Mouse (Mus musculus) stomach, postnatal 0 days (tissue): ENCODE data around the gene Pwp1. TPM values are rescaled to one million over a fixed set of nuclear protein-coding genes. Genes with fewer than 3 reads are reported as not detected.

Source experiments
- ATAC-seq: fragments of 200-750 bp; cut with Nextera tagmentation; 2 replicates; pipeline ENCODE4 v1.8.0; 2017; ENCODE audit not compliant: low FRiP score, low TSS enrichment
- DNase-seq: peaks from one replicate; pipeline ENCODE4 v3.0.0-alpha.2; 2016; ENCODE audit warnings: low spot score
- H3K27ac ChIP-seq: fragments of 300-500 bp; sonication (generic); replicated peaks from 2 replicates; pipeline ENCODE4 v1.5.1; 2014; ENCODE audit warnings: mild to moderate bottlenecking, control low read depth
- H3K27me3 ChIP-seq: fragments of 300-500 bp; sonication (generic); 2 replicates; pipeline ENCODE4 v1.6.1; 2014; ENCODE audit warnings: low read length; ENCODE audit not compliant: control insufficient read depth, insufficient read depth
- H3K36me3 ChIP-seq: fragments of 300-500 bp; sonication (generic); 2 replicates; pipeline ENCODE4 v1.6.1; 2014; ENCODE audit warnings: low read length, mixed read lengths; ENCODE audit not compliant: control insufficient read depth, insufficient read depth
- H3K4me1 ChIP-seq: fragments of 300-500 bp; sonication (generic); replicated peaks from 2 replicates; pipeline ENCODE4 v1.6.1; 2014; ENCODE audit warnings: antibody characterized with exemption; ENCODE audit not compliant: control insufficient read depth, insufficient read depth
- H3K4me2 ChIP-seq: fragments of 300-500 bp; sonication (generic); replicated peaks from 2 replicates; pipeline ENCODE4 v1.6.1; 2014; ENCODE audit warnings: low read depth, mild to moderate bottlenecking, control low read depth, moderate library complexity
- H3K4me3 ChIP-seq: fragments of 300-500 bp; sonication (generic); 2 replicates; pipeline ENCODE4 v1.5.1; 2014; ENCODE audit warnings: low read depth, low read length, control low read depth
- H3K9ac ChIP-seq: fragments of 300-500 bp; sonication (generic); 2 replicates; pipeline ENCODE4 v1.6.1; 2014; ENCODE audit warnings: mild to moderate bottlenecking, low read length, control low read depth, mixed read lengths
- H3K9me3 ChIP-seq: fragments of 300-500 bp; sonication (generic); 2 replicates; pipeline ENCODE4 v1.6.1; 2016; ENCODE audit warnings: low read length; ENCODE audit not compliant: control insufficient read depth
- CTCF ChIP-seq: IDR thresholded peaks from 2 replicates; pipeline ENCODE4 v1.5.1; 2016; ENCODE audit warnings: antibody characterized with exemption, low read depth, mild to moderate bottlenecking, moderate library complexity
- EP300 ChIP-seq: optimal IDR thresholded peaks from 2 replicates; pipeline ENCODE3; 2016; ENCODE audit warnings: antibody characterized with exemption
- WGBS: fragments of 180-500 bp; shearing (Covaris S2); extraction: QIAGEN DNeasy Blood & Tissue Kit; methylation state at CpG from one replicate; pipeline ENCODE4 v1.1.7; 2014; 5-methylcytosine and 5-hydroxymethylcytosine counted together
- polyA plus RNA-seq: library from polyadenylated mRNA; unstranded; fragments of >200 nt; fragmentation: Nextera tagmentation; extraction: Ambion mirVana; gene quantifications from 2 replicates; pipeline ENCODE4 v1.2.1, GENCODE M21; 2015

Pwp1 gene
- polyA plus RNA-seq, 1 experiment from 2014 or later = 31.9 TPM

DNA sequence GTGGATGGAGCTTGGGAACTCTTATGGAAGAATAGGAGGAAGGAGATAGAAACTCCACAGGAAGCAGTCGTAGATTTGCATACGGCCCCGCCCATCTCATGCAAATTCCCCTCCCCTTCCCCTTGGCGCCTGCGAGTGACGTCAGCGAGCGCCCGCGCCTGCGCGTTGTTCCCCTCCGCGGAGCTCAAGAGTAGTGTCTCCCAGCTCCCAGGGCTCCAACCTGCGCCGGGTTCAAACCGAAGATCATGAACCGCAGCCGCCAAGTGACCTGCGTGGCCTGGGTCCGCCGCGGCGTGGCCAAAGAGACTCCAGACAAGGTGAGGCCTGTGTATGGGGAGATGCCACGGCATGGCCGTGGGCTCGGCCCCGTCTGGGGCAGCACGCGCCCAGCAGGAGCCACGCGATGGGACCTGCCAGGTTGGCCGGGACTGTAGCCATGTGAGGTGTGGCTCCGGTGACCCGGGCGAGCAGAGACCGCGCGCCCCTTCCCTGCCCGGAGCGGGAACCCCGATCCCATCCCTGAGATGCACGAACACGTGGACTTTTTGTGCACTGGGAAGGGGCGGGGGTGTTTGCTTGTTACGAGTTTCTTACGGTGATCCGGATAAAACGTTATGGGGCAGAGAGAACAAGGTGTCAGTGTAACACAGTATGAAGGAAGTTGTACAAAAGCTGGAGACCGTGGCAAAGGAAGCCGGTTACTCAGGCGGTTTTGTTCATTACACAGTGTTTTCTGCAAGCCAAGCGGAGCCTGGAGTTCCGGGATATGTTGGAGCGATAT lies 42.6 kb downstream of the Pwp1 start:
- DNase-seq (peak; percentile 94), ATAC-seq (peak; percentile 97)
- Histone ChIP-seq H3K9me3 (no peaks in the 10 kb centered on the region), H3K27me3 (no peaks in the 10 kb centered on the region), H3K36me3 (peaks cover 13% of the 10 kb centered on the region), H3K27ac (peak overlapping the region; percentile 65; the same call in 1 of the 2 replicates), H3K4me2 (peak overlapping the region; percentile 78), H3K4me3 (peak overlapping the region; percentile 96), H3K9ac (peak overlapping the region; percentile 88), H3K4me1 (no peaks in the 10 kb centered on the region)
- TF ChIP-seq CTCF = no peak
- no peak for TF ChIP-seq EP300
- WGBS = under 1% methylated on average over 55 of the region's 55 CpGs

DNA sequence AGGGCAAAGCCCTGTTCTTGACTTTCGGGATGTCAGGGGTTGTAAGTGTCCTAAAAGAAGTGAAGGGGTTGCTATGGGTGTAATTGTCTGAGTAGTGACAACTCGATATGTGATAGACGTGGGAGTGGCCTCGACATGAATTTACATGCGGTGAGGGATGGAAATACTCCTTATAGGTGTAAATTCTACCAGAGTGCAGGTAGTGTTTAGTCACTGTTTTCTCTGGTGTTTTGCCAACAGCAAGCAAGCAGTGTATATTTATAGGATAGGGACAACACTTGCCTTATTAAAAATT lies 43.1 kb downstream of the Pwp1 start:
- ATAC-seq = peak; percentile 36; the same call in 1 of the 2 replicates
- peak overlapping the region; percentile 88 for H3K9ac ChIP-seq
- H3K27ac ChIP-seq = no peak overlapping the region
- peak overlapping the region; percentile 78 for H3K4me2 ChIP-seq
- no peaks in the 10 kb centered on the region for H3K4me1 ChIP-seq
- H3K9me3 ChIP-seq = no peaks in the 10 kb centered on the region
- no peaks in the 10 kb centered on the region for H3K27me3 ChIP-seq
- peak overlapping the region; percentile 96 for H3K4me3 ChIP-seq
- H3K36me3 ChIP-seq = peaks cover 13% of the 10 kb centered on the region
- no peak for DNase-seq
- no peak for TF ChIP-seq CTCF
- TF ChIP-seq EP300 = no peak
- WGBS = 2% methylated on average over 5 of the region's 5 CpGs

DNA sequence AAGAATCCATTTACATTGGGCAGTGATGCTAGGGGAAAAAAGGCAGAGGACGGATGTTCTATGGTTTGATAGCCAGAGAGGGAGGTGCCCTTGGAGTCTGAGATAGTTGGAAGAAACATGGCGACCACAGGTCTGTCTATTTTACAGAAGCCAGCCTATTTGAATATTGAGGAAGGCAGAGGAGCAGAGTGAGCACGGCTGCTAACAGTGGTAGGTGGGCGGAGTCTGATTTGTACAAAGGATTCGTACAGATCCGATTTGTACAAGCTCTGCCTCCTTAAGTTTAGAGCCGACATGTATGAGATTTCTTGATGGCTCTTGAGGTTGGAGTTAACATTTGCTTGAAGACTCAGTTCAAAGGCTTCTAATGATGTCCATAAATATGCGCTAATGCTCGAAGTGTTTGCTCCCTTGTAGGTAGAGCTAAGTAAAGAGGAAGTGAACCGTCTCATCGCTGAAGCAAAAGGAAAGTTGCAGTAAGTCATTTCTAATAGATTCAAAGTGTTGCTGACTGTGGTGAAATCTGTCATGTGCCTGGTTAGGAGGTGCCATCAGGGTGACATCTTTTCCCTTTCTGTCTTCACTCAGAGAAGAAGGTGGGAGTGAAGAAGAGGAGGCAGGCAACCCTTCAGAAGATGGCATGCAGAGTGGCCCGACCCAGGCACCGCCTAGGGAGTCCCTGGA lies 44.7 kb downstream of the Pwp1 start:
- no peak overlapping the region for H3K4me2 ChIP-seq
- no peak overlapping the region for H3K27ac ChIP-seq
- no peak overlapping the region for H3K9ac ChIP-seq
- TF ChIP-seq CTCF (no peak), EP300 (no peak)
- WGBS = 83% methylated on average over 13 of the region's 13 CpGs
- DNase-seq = no peak
- peaks cover 20% of the 10 kb centered on the region for H3K36me3 ChIP-seq
- H3K4me1 ChIP-seq = no peaks in the 10 kb centered on the region
- no peaks in the 10 kb centered on the region for H3K9me3 ChIP-seq
- no peak for ATAC-seq
- no peak overlapping the region for H3K4me3 ChIP-seq
- H3K27me3 ChIP-seq = no peaks in the 10 kb centered on the region

DNA sequence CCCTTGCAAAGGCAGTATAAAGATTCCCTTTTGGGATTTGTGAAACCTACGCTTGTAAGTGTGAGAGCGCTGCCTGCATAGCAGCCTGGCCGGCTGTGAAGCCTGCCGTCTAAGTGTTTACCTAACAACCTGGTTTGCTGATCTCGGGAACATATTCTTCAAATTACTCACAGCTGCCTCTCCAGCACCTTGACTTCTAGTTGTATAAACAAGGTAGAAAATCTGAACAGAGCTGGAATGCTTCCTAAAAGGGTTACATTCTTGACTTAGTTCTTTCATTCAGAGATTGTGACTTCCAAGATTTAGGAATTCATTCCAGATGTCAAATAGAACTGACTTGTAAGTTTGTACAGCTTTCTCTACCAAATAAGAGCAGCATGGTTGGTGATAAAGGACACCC lies 46.5 kb downstream of the Pwp1 start:
- H3K36me3 ChIP-seq = peaks cover 22% of the 10 kb centered on the region
- no peak for DNase-seq
- ATAC-seq = no peak
- no peaks in the 10 kb centered on the region for H3K4me1 ChIP-seq
- H3K9ac ChIP-seq = no peak overlapping the region
- TF ChIP-seq CTCF (no peak), EP300 (no peak)
- H3K27ac ChIP-seq = no peak overlapping the region
- no peak overlapping the region for H3K4me2 ChIP-seq
- no peaks in the 10 kb centered on the region for H3K9me3 ChIP-seq
- H3K4me3 ChIP-seq = no peak overlapping the region
- no peaks in the 10 kb centered on the region for H3K27me3 ChIP-seq
- 57% methylated on average over 5 of the region's 5 CpGs for WGBS

DNA sequence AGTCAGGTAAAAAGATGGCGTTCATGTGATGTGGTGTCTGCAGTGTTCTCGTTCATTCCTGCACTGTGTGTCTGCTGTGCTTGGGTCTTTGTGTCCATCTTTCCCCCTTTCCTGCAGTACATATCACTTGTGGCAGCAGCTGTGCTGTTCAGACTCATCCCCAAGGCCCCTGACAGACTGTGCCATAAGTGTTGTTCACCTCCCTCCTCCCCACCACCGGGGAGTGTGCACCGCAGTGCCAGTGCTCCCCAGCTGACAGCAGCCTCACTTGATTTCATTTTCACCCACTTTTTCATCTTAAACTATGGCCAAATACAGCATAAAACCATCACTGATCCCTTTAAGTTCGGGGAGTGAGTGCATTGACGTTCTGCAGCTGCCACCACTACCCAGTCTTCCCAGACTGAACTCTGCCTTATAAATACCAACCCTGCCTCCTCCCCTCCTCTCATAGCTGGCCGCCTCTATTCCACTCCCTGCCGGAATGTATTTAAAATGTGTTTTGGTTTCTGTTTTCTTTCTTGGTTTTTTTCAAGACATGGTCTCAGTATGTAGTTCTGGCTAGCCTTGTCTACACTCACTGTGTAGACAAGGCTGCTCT lies 50.7 kb downstream of the Pwp1 start:
- H3K4me1 ChIP-seq = no peaks in the 10 kb centered on the region
- ATAC-seq = no peak

More for the DNA sequence above, 50.7 kb downstream of the Pwp1 start:
- no peak for TF ChIP-seq EP300
- Histone ChIP-seq H3K36me3 (peaks cover 40% of the 10 kb centered on the region), H3K9ac (no peak overlapping the region), H3K9me3 (no peaks in the 10 kb centered on the region), H3K27me3 (no peaks in the 10 kb centered on the region), H3K27ac (no peak overlapping the region), H3K4me3 (no peak overlapping the region), H3K4me2 (no peak overlapping the region)
- 81% methylated on average over 8 of the region's 8 CpGs for WGBS
- DNase-seq = no peak
